Mouse (Mus musculus) 3T3-L1 (cell line): ENCODE results near the gene Rtn4r.

Experiments
- DNase-seq: peaks from one replicate; pipeline ENCODE4 v3.0.0-alpha.2; 2015; ENCODE audit warnings: low read depth, low spot score

Gene Rtn4r

DNA sequence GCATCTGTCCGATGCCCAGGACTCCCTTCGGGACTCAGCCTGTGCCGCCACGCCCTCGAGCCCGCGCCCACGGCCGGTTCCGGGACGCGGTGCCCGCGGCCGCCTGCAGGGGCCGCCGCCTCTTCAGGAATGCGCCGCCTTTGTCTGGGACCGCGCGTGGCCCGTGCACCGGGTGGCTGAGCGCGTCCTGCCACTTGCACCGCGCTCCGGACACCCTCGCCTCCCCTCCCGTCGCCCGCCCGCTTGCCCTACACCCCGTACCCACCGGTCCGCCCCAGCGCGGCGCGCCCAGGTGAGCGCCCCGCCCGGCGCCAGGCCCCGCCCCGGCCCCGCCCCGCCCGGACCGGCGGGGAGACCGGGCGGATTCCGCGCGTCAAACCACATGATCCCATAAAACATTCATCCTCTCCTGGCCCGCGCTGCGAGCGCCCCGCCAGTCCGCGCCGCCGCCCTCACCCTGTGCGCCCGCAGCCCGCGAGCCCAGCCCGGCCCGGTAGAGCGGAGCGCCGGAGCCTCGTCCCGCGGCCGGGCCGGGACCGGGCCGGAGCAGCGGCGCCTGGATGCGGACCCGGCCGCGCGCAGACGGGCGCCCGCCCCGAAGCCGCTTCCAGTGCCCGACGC, at the start of gene Rtn4r:
TSS of gene Rtn4r (plus strand) at position 402 of the 621 bp plus-strand sequence.
- peak; percentile 20 for DNase-seq

GRCm38 (mm10) chr16:18078314-18079015, 49.0 kb upstream of the Rtn4r start:
- DNase-seq = peak; percentile 56

GRCm38 (mm10) chr16:18079300-18079699, 48.1 kb upstream of the Rtn4r start:
- DNase-seq = peak; percentile 91

DNA sequence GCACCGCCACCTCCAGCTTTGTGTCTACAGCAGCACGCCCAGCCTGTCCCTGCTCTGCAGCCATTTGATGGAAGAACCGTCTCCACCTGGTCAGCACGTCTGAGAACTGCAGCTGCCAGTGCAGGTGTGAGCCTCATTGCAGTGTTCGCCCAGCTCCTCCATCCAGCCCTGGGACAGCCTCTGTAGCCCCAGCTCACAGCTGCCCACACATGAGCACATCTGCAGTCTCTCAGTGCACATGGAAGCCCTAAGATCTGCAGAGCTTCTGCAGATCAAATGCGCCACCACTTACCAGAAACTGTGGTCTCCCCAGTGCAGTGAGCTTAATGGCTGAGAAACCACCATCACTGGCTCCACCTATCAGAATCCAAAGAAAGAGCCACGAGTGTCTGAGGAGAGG, 47.3 kb upstream of the Rtn4r start:
- DNase-seq = no peak

DNA sequence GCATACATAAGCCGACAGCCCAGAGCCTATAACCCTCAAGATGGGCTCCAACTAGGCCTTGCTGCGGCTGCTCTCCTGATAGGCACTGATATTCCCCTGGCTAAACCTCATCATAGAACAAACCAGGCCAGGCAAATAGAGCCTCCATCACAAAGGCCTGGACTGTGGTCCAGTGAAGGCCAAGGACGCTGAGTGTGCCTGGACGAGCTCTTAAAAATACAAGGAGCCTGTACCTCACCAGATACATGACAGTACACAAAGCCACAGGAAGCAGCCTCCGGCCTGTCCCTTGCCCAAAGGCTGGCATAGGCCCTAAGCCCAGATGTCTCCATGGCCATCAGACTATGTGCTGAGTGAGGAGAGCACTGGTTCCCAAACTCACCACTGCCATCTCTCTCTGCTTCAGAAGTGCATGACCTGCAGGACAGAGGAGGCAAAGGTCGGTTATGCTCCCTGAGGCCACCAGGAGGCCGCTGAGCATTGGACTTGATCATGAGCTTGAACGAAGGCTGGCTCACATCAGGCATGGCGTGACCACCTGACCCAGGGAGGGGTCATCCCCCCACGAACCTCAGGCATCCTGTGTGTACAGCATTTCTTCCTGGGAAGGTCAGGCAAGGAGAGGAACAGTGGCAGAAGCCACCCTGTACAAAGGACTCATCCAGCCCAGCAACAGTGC, 46.2 kb upstream of the Rtn4r start:
- no peak for DNase-seq

GRCm38 (mm10) chr16:18082291-18082690, 45.2 kb upstream of the Rtn4r start:
- DNase-seq = no peak

DNA sequence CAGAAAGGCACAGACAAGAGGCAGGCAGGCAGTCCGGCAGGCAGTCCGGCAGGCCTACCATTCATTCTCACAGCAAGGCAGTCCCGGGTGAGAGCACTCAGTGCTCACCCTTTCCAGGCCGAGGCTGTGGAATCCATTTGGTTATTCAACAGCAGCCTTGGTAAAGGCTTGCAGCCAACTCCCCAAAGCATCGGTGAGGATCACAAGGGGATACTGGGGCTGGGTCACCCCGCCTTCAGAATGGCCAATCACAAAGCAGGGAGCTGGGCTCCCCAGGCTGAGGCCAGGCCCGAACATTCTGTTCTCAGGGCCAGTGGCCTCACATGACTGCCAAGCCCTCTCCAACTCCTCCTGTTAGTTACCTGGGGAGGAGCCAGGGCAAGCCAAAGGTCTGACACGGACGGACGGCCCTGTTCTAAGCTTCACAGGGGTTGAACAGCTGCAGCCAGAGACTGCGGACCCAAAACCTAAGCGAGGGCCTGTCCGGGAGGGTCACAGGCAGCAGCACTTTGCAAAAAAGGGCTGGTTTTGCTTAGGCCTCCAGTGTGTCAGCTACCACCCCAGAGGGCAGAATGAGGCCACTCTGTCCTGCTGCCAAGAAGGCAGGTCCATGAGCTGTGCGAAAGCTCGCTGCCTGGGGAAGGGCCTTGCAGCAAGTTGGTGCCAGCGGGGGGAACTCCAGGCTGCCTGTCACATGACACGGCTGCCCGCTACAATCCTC, 44.1 kb upstream of the Rtn4r start:
- DNase-seq = peak; percentile 39

- no peak for DNase-seq
Observed at GRCm38 (mm10) chr16:18084262-18084661, 43.2 kb upstream of the Rtn4r start.

- peak; percentile 25 for DNase-seq
Observed at GRCm38 (mm10) chr16:18087101-18087500, 40.3 kb upstream of the Rtn4r start.

DNA sequence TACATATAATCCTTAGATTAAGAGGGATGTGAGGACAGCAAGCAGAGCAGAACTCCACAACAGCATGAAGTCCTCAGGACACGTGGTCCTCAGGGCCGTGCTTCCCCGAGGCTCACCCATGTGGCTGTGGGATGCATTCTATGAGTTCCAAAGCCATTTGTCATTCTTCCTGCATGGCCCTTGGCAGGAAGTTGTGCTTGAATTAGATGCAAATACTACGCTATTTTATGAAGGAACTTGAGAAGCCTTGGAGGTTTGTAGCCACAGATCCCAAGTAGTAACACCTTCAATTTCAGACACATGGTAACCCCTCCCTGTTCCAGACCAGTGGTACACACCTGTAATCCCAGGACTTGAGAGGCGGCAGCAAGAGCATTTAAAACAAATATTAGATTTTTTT, 31.1 kb upstream of the Rtn4r start:
- peak; percentile 97 for DNase-seq

GRCm38 (mm10) chr16:18102816-18103215, 24.6 kb upstream of the Rtn4r start:
- DNase-seq = no peak

DNA sequence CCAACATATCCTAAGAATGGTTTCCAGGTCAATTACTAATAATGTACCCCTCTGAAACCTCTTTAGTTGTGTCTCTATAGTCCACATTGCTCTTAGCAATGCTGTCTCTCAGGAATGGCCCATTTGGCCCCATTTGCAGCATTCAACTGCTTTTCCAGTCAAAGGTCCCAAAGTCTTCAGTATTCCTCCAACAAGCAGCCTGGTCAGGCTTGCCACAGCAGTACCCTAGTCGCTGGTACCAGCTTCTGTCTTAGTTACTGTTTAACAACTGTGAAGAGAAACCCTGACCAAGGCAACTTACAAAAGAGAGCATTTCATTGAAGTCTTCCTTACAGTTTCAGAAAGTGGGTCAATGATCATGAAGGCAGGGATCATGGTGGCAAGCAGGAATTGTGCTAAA, 24.1 kb upstream of the Rtn4r start:
- DNase-seq = no peak

DNA sequence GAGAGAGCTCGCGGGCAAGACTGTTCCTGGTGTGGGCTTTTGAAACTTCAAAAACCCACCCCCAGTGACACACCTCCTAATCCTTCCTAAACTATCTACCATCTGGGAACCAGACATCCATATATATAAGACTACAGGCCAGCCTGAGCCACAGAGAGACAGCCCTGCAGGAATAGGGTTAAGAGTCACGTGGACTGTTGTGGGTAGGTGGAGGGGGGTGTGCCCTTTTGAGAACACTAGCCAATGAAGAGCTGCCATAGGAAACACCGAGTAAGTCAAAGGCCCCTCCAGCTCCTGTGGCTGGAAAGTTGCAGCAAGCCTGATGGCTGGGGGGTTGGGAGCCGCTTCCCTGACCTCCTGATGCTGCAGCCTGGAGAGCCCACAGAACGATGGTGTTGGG, 23.6 kb upstream of the Rtn4r start:
- no peak for DNase-seq

DNA sequence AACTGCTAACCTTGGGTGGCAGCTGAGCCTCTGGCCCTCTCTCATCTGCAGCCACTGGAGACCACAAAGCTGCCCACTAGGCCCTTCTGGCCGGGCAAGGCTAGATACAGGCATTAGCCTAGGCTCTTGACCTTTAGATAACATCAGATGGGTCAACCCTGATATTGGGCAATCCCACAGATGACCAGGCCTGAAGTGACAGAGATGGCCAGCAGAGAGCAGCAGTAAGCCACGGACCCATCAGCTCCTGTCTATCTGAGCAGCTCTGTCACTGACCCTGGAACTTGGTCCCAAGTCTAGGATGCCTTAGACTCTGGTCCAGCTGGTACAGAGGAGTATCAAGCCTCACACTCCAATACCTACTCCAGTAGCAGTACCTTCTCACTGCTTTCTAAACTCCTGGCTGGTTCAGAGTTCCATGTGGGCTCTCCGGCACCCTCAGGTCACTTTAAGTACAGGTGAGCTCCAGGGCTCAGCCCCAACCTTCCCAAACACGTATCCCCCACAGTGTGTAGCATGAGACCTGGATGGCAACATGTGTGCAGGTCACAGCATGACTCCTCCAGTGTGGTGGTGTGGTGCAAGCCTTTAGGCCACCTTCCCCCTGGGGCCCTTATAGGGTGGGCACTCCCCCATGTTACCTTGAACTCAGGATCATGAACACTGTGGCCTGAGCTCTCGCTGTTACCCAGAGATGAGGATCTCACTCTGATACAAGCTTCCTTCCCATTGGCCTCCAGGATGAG, 19.0 kb upstream of the Rtn4r start:
- peak; percentile 81 for DNase-seq

DNA sequence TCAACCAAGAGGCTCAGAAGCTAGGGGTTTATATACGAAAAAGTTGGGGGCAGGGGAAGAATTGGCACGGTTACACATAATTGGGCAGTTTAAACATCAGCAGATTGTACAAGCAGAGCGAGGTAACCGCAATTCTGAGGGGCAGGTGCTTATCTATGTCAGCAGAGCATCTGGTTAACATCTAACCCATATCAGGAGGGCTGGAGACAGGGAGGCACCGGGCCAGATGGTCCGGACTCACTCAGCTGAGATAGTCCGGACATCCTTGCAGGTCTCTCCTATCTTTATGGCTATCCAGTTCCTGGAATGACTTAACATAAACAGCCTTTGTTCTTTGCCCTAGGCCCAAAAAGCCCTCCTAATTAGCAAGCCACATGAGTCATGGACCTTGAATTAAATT, 16.4 kb upstream of the Rtn4r start:
- no peak for DNase-seq

DNA sequence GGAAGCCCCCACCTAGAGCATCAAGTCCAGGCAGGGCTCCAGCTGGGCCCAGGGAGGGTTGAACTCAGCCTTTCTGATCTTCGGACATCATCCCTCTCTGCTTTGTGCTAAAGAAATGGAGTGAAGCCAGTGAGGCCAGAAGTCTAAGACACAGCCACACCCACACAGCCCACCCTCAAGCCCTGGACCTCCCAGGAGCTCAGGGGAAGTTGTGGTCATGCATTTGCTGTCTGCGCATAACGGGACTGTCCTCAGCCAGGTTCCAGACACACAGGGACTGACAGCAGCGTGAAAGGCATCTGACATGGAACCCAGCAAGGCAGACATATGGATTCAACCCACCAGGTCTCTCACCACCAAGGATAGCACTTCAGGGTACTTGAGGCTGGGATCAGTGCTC, 11.0 kb upstream of the Rtn4r start:
- DNase-seq = no peak

DNA sequence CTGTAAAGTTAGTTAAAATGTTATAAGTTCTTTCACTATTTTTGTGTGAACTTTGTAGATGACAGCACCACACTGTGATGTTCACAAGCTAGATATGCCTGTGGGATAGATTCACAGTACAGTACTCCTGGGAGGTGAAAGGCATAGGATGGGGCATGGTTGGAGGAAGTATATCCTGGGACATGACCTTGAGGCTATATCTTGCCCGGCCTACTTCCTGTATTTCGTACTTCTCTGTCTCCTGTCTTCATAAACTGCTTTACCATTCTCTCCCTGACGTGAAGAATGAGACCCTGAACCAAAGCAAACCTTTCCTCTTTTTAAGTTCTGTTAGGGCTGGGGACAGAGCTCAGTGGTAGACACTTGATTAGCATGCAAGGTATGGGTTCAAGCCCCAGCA, 9.2 kb upstream of the Rtn4r start:
- DNase-seq = no peak

DNA sequence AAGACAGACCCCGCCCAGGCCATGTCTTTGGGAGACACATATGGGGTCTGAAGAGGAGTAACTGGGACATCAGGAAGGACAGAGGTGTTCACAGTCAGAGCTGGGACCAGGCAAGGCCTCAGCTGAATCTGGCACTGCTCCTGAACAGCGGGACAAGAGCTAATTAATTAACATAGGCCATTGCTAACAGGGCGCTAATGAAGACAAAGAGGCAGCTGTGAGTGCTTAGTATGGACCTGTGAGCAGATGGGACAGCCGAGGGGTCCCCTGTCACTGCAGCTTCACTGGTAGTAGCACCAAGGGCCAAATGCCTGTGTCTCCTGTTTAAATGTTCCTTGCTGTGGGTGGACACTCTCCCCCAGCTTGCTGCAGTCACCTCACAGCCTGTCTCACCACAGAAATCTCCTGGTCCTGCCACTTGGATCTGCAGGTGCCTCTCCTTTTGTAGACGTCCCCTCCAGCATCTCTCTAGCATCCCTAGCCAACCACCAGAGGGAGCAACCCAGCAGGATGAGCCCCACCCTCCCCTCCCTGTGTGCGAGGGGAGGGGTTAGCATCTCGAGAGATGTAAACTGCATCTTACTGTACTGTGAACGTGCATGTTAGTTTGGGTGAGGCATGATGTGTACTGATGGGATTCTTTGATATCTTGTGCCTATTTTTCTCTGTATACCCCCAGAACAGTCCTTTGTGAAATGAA, 8.3 kb upstream of the Rtn4r start:
- DNase-seq = peak; percentile 78

GRCm38 (mm10) chr16:18122740-18123139, 4.7 kb upstream of the Rtn4r start:
- no peak for DNase-seq

DNA sequence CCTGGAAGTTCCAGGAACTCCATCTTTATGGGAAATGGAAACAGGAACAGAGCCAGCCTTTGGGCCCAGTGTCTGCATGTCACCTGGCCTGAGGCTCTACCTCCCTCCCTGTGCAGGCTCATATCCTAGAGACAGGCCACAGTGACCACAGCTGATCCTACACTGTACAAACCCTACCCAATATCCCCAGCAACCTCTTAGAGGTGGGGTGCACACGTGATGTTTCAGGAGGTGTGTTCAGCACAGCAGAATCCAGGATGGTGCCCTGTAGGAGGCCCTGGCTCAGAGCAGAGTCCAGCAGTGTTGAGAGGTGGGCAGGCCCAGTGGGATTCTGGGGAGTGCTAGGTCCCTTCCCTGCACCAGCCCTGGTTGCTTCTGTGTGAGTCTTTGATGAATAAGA, 4.0 kb upstream of the Rtn4r start:
- DNase-seq = no peak

DNA sequence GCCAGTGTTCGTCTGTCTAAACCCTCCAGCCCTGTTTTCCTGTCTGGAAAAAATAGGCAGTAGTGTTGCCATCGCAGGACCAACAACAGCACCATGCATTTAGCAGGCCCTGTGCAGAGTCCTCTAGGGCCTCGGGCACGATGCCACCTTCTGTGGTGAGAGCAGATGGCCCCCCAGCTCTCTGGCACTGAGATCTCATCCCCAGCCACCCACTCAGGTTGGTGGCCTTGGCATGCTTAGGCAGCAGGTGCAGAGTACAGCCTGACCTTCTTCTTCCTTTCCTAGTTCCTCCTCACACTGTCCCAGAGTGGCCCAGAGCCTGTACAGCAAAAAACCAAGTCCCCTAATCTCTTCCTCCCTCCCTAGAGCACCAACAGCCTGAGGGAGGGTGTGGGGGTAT, 3.4 kb upstream of the Rtn4r start:
- no peak for DNase-seq
